Mouse (Mus musculus) midbrain, embryonic 13.5 days (tissue): ENCODE measurements around the gene Khsrp. TPM values are rescaled to one million over a fixed set of nuclear protein-coding genes. Genes with fewer than 3 reads are reported as not detected.

ENCODE experiments used
- ATAC-seq: fragments of 200-750 bp; cut with Nextera tagmentation; 2 replicates; pipeline ENCODE4 v1.8.0; 2017; ENCODE audit warnings: mild to moderate bottlenecking, moderate TSS enrichment, moderate library complexity
- H3K27ac ChIP-seq: fragments of 300-500 bp; sonication (generic); 2 replicates; pipeline ENCODE4 v1.5.1; 2015; ENCODE audit warnings: inconsistent platforms, mild to moderate bottlenecking, moderate library complexity
- H3K27me3 ChIP-seq: fragments of 300-500 bp; sonication (generic); 2 replicates; pipeline ENCODE4 v1.6.1; 2015; ENCODE audit warnings: mild to moderate bottlenecking, inconsistent platforms
- H3K36me3 ChIP-seq: fragments of 300-500 bp; sonication (generic); 2 replicates; pipeline ENCODE4 v1.6.1; 2015; ENCODE audit warnings: mild to moderate bottlenecking, inconsistent platforms
- H3K4me1 ChIP-seq: fragments of 300-500 bp; sonication (generic); replicated peaks from 2 replicates; pipeline ENCODE4 v1.6.1; 2015; ENCODE audit warnings: inconsistent platforms
- H3K4me2 ChIP-seq: fragments of 300-500 bp; sonication (generic); replicated peaks from 2 replicates; pipeline ENCODE4 v1.6.1; 2015; ENCODE audit warnings: moderate library complexity, mild to moderate bottlenecking, inconsistent platforms
- H3K4me3 ChIP-seq: fragments of 300-500 bp; sonication (generic); replicated peaks from 2 replicates; pipeline ENCODE4 v1.5.1; 2015; ENCODE audit warnings: mild to moderate bottlenecking, inconsistent platforms
- H3K9ac ChIP-seq: fragments of 300-500 bp; sonication (generic); replicated peaks from 2 replicates; pipeline ENCODE4 v1.6.1; 2015; ENCODE audit warnings: mild to moderate bottlenecking, inconsistent platforms
- H3K9me3 ChIP-seq: fragments of 300-500 bp; sonication (generic); 2 replicates; pipeline ENCODE4 v1.6.1; 2016; ENCODE audit warnings: mild to moderate bottlenecking, inconsistent platforms
- WGBS: fragments of 180-500 bp; shearing (Covaris S2); methylation state at CpG from one replicate; pipeline ENCODE4 v1.1.7; 2015; 5-methylcytosine and 5-hydroxymethylcytosine counted together
- polyA plus RNA-seq: library from polyadenylated mRNA; unstranded; fragments of >200 nt; fragmentation: Nextera tagmentation; extraction: Ambion mirVana; gene quantifications from 2 replicates; pipeline ENCODE4 v1.2.1, GENCODE M21; 2015

The Khsrp gene
- polyA plus RNA-seq, 1 experiment from 2014 or later: 39.1 TPM

GRCm38 (mm10) chr17:57020960-57021359 is 10.4 kb downstream of the Khsrp start:
- H3K4me1 ChIP-seq: no peaks in the 10 kb centered on the region
- H3K27me3 ChIP-seq: no peaks in the 10 kb centered on the region
- no peak for ATAC-seq
- no peak overlapping the region for H3K27ac ChIP-seq
- H3K9me3 ChIP-seq: no peaks in the 10 kb centered on the region
- 95% methylated on average over 5 of the region's 5 CpGs for WGBS
- H3K36me3 ChIP-seq: peaks cover 64% of the 10 kb centered on the region
- no peak overlapping the region for H3K9ac ChIP-seq
- H3K4me2 ChIP-seq: no peak overlapping the region
- H3K4me3 ChIP-seq: no peak overlapping the region

DNA sequence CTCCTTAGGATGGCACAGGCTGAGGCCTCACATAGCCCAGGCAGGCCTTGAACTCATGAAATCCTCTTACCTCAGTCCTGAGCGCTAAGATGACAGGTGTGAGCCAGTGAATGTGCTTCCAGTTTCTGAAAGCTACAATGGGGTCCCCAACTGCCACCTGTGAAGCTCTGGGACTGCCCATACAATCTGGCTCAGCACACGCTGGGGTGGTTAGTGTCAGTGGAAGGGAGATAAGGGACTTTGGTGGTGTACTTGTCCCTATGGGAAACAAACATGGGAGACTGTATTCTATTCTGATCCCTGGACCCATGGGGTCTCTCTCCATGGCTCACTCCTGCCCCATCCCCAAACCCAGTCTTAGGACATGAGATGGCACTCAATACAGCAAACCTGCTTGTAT is 11.6 kb downstream of the Khsrp start:
- no peak overlapping the region for H3K4me3 ChIP-seq
- 87% methylated on average over 2 of the region's 2 CpGs for WGBS
- ATAC-seq: no peak
- H3K9me3 ChIP-seq: no peaks in the 10 kb centered on the region
- no peak overlapping the region for H3K9ac ChIP-seq
- peaks cover 52% of the 10 kb centered on the region for H3K36me3 ChIP-seq
- H3K4me2 ChIP-seq: no peak overlapping the region
- H3K4me1 ChIP-seq: no peaks in the 10 kb centered on the region
- H3K27ac ChIP-seq: no peak overlapping the region
- H3K27me3 ChIP-seq: no peaks in the 10 kb centered on the region

- H3K36me3 ChIP-seq: peaks cover 22% of the 10 kb centered on the region
- peak overlapping the region; percentile 70 for H3K4me2 ChIP-seq
- H3K27ac ChIP-seq: peak overlapping the region; percentile 95
- no peaks in the 10 kb centered on the region for H3K27me3 ChIP-seq
- ATAC-seq: peak; percentile 2; the same call in 1 of the 2 replicates
- H3K9ac ChIP-seq: peak overlapping the region; percentile 77; the same call in 1 of the 2 replicates
- peaks cover 23% of the 10 kb centered on the region for H3K4me1 ChIP-seq
- WGBS: 71% methylated on average over 13 of the region's 13 CpGs
- H3K9me3 ChIP-seq: no peaks in the 10 kb centered on the region
- peak overlapping the region; percentile 66 for H3K4me3 ChIP-seq
These were observed 19.0 kb downstream of the Khsrp start for GRCm38 (mm10) chr17:57012245-57012795.

DNA sequence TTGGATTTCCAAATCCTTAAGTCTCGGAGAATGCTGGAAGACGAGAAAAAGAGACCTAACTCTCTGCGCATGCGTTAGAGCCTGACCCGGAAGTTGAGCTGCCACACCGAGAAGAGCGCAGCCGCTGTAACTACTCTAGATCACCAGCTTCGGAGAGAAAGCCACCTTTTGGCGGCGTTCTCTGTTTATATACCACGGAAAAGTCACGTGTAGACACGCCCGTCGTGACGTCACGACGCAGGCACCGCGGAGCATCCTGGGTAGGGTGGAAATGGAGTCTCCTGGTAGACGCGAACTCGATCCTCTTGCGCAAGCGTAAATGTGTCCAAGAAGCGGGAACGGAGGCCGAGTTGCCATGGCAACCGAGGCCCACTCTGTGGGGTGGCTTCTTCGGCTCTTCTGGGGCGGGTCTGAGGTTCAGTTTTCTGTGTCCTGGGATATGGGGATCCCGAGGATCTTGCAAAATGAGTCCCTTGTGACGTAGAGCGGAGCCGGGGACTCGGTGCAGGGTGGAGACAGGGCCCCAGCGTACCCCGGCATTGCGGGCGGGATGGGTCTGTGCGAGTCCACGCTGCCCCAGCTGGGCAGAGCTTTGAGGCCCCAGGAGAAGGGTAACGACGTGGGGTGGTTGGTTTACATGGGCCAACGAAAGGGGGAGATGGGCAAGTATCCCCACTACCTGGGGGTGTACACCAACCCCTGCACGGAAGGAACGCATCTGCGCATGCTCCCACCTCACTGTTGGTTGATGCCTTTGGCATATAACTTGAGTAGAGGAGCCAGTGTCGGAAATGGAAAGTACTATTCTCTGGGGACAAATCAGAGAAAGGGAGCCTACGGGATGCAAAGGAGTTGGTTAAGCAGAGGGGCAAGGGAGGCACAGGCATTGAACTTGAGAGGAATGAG is 19.8 kb downstream of the Khsrp start, which contains the start of the genes Gtf2f1 and Gm17949:
Gene Gtf2f1, minus strand, starts transcription at position 53 of the 906 bp plus-strand sequence.
Gene Gm17949, plus strand, starts transcription at position 234 of the 906 bp plus-strand sequence.
- peaks cover 30% of the 10 kb centered on the region for H3K36me3 ChIP-seq
- peak within 1 kb of the TSS; percentile 66 for H3K4me3 ChIP-seq
- peaks cover 23% of the 10 kb centered on the region for H3K4me1 ChIP-seq
- no peaks in the 10 kb centered on the region for H3K9me3 ChIP-seq
- WGBS: under 1% methylated on average over 51 of the region's 51 CpGs
- H3K4me2 ChIP-seq: peak within 1 kb of the TSS; percentile 86
- H3K27me3 ChIP-seq: no peaks in the 10 kb centered on the region
- ATAC-seq: peak; percentile 92
- peak within 1 kb of the TSS; percentile 78 for H3K9ac ChIP-seq
- H3K27ac ChIP-seq: peak within 1 kb of the TSS; percentile 95

GRCm38 (mm10) chr17:57010911-57011235 is 20.4 kb downstream of the Khsrp start:
- H3K27ac ChIP-seq: peak overlapping the region; percentile 59
- under 1% methylated on average over 19 of the region's 19 CpGs for WGBS
- peaks cover 23% of the 10 kb centered on the region for H3K4me1 ChIP-seq
- H3K27me3 ChIP-seq: no peaks in the 10 kb centered on the region
- ATAC-seq: peak; percentile 72
- peak overlapping the region; percentile 66 for H3K4me3 ChIP-seq
- H3K9me3 ChIP-seq: no peaks in the 10 kb centered on the region
- H3K4me2 ChIP-seq: peak overlapping the region; percentile 86
- peak overlapping the region; percentile 78 for H3K9ac ChIP-seq
- peaks cover 36% of the 10 kb centered on the region for H3K36me3 ChIP-seq

GRCm38 (mm10) chr17:57007137-57007905 is 24.0 kb downstream of the Khsrp start:
- WGBS: 94% methylated on average over 13 of the region's 13 CpGs
- H3K36me3 ChIP-seq: peaks cover 72% of the 10 kb centered on the region
- H3K9ac ChIP-seq: no peak overlapping the region
- H3K4me2 ChIP-seq: no peak overlapping the region
- ATAC-seq: no peak
- H3K27me3 ChIP-seq: no peaks in the 10 kb centered on the region
- H3K27ac ChIP-seq: no peak overlapping the region
- H3K9me3 ChIP-seq: no peaks in the 10 kb centered on the region
- H3K4me3 ChIP-seq: no peak overlapping the region
- peaks cover 19% of the 10 kb centered on the region for H3K4me1 ChIP-seq

- ATAC-seq: no peak
- no peaks in the 10 kb centered on the region for H3K27me3 ChIP-seq
These were observed 27.3 kb downstream of the Khsrp start for GRCm38 (mm10) chr17:57003994-57004393.

GRCm38 (mm10) chr17:57001228-57001627 is 30.1 kb downstream of the Khsrp start:
- WGBS: 77% methylated on average over 8 of the region's 8 CpGs
- Histone ChIP-seq H3K4me1 (peaks cover 20% of the 10 kb centered on the region), H3K9ac (no peak overlapping the region), H3K9me3 (no peaks in the 10 kb centered on the region), H3K4me2 (no peak overlapping the region), H3K27me3 (no peaks in the 10 kb centered on the region), H3K36me3 (peaks cover 56% of the 10 kb centered on the region), H3K4me3 (no peak overlapping the region), H3K27ac (no peak overlapping the region)
- no peak for ATAC-seq

More at GRCm38 (mm10) chr17:57003994-57004393, 27.3 kb downstream of the Khsrp start:
- Histone ChIP-seq H3K9me3 (no peaks in the 10 kb centered on the region), H3K4me1 (no peaks in the 10 kb centered on the region), H3K36me3 (peaks cover 75% of the 10 kb centered on the region), H3K9ac (no peak overlapping the region), H3K4me2 (no peak overlapping the region), H3K27ac (no peak overlapping the region), H3K4me3 (no peak overlapping the region)
- WGBS: 92% methylated on average over 7 of the region's 7 CpGs

DNA sequence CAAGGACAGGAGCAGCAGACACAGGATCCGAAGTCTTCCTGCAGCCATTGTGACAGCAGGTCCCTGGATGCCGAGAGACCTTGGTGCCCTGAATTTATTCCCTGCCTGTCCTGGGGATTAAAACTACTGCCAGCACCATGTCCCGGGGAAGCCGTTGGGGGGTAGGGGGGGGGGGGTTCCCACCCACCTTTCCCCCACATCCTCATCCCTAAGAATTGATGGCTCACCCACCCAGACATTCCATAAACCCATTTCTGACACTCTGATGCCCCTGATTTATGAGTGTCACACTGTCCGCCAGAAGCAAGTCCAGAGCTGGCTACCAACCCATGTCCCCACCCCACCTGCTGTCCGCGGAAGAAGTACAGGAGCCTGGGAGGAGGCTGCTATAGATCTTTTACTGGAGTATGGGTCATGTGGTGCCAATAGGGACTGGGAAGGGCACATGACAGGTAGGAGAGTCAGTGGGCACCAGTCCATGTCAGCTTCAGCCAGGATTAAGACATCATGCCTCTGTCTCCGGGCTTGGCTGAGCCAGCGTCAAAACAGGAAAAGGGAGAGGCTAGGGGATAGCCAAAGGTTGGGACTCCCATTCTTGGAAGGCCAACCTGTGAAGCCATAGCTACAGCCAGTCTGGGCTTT is 31.2 kb downstream of the Khsrp start, which contains the start of gene Pspn:
Gene Pspn, minus strand, starts transcription at position 51 of the 642 bp plus-strand sequence.
- Histone ChIP-seq H3K9ac (no peak within 1 kb of the TSS; the same call in 1 of the 2 replicates), H3K9me3 (no peaks in the 10 kb centered on the region), H3K27me3 (no peaks in the 10 kb centered on the region), H3K4me3 (no peak within 1 kb of the TSS), H3K4me2 (no peak within 1 kb of the TSS), H3K27ac (no peak within 1 kb of the TSS), H3K4me1 (peaks cover 20% of the 10 kb centered on the region), H3K36me3 (peaks cover 56% of the 10 kb centered on the region)
- no peak for ATAC-seq
- 92% methylated on average over 7 of the region's 9 CpGs for WGBS

GRCm38 (mm10) chr17:56999414-56999813 is 31.9 kb downstream of the Khsrp start:
- 92% methylated on average over 9 of the region's 9 CpGs for WGBS
- Histone ChIP-seq H3K9me3 (no peaks in the 10 kb centered on the region), H3K36me3 (peaks cover 56% of the 10 kb centered on the region), H3K4me2 (no peak overlapping the region), H3K27me3 (no peaks in the 10 kb centered on the region), H3K4me1 (peaks cover 20% of the 10 kb centered on the region), H3K4me3 (no peak overlapping the region), H3K27ac (no peak overlapping the region), H3K9ac (no peak overlapping the region)
- ATAC-seq: no peak

DNA sequence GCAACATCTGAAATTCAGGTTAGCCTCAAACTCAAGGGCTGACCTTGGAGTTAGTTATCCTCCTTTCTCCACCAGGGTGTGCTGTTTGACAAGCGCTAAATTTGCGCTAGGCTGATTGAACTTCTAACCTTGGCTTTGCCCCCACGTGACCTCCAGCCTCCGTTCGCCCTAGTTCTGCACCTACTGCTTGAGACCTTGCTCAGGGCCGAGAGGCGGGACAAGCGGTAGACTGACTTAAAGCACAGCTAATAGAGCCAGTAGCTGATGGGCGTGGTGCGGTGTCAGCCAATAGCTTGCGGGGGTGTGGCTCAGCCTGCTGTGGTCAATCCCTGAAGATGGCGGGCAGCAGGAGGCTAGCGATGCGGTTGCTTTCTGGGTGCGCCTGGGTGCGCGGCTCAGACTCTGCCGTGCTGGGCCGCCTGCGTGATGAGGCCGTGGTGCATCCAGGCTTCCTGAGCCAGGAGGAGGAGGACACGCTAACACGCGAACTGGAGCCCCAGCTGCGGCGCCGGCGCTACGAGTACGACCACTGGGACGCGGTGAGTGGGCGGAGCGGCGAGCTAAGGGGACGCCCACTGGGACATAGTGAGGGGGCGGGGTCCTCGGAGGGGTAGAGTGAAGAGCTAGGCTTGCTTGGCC is 34.2 kb downstream of the Khsrp start, which contains the start of gene Alkbh7:
Gene Alkbh7, plus strand, starts transcription at position 311 of the 639 bp plus-strand sequence.
- Histone ChIP-seq H3K27me3 (no peaks in the 10 kb centered on the region), H3K4me2 (peak within 1 kb of the TSS; percentile 73), H3K4me1 (peaks cover 26% of the 10 kb centered on the region), H3K9me3 (no peaks in the 10 kb centered on the region), H3K36me3 (peaks cover 56% of the 10 kb centered on the region), H3K4me3 (peak within 1 kb of the TSS; percentile 64), H3K27ac (peak within 1 kb of the TSS; percentile 79), H3K9ac (peak within 1 kb of the TSS; percentile 72)
- peak; percentile 99 for ATAC-seq
- under 1% methylated on average over 38 of the region's 38 CpGs for WGBS
